Mouse (Mus musculus) MEL (cell line): ENCODE results near the gene Chd2. TPM values are rescaled to one million over a fixed set of nuclear protein-coding genes. Genes with fewer than 3 reads are reported as not detected.

Experiments used
- DNase-seq: peaks from one replicate; pipeline ENCODE4 v3.0.0; 2011; ENCODE audit warnings: low read depth, low spot score
- H3K27ac ChIP-seq: 2 replicates; pipeline ENCODE4 v1.5.1; 2012; ENCODE audit warnings: low read depth, mild to moderate bottlenecking, control low read depth, low read length, moderate library complexity; ENCODE audit not compliant: control insufficient read depth
- H3K27me3 ChIP-seq, 2 experiments: fragments of 150-350 bp in 1 of 2; sonication (generic) in 1 of 2; 2 replicates each; pipeline ENCODE4 v1.6.1; 2012; ENCODE audit warnings: low read length in 2 of 2, mild to moderate bottlenecking in 2 of 2, improper control_type of control experiment in 1 of 2, moderate library complexity in 1 of 2; ENCODE audit not compliant: insufficient read depth in 2 of 2, control insufficient read depth in 1 of 2
- H3K36me3 ChIP-seq, 2 experiments: 2 replicates each; pipeline ENCODE4 v1.6.1; 2012 to 2014; ENCODE audit warnings: low read length in 2 of 2, improper control_type of control experiment in 1 of 2, inconsistent platforms in 1 of 2, mild to moderate bottlenecking in 1 of 2; ENCODE audit not compliant: insufficient read depth in 2 of 2, control insufficient read depth in 1 of 2
- H3K4me1 ChIP-seq, 2 experiments: fragments of 150-350 bp in 1 of 2; sonication (generic) in 1 of 2; 2 replicates each; pipeline ENCODE4 v1.6.1; 2012; ENCODE audit warnings: low read length in 2 of 2, improper control_type of control experiment in 1 of 2, mild to moderate bottlenecking in 1 of 2; ENCODE audit not compliant: insufficient read depth in 2 of 2, control insufficient read depth in 1 of 2
- H3K4me3 ChIP-seq, 2 experiments: fragments of 150-350 bp in 1 of 2; sonication (generic) in 1 of 2; 2 replicates each; pipeline ENCODE4 v1.5.1; 2012; ENCODE audit warnings: low read depth in 2 of 2, low read length in 2 of 2, mild to moderate bottlenecking in 2 of 2, moderate library complexity in 2 of 2, control low read depth in 1 of 2, improper control_type of control experiment in 1 of 2; ENCODE audit not compliant: control insufficient read depth in 1 of 2, insufficient read depth in 1 of 2
- H3K79me2 ChIP-seq: 2 replicates; pipeline ENCODE4 v1.6.1; 2012; ENCODE audit warnings: mild to moderate bottlenecking, low read length, moderate library complexity; ENCODE audit not compliant: control insufficient read depth, poor library complexity, insufficient read depth
- H3K9ac ChIP-seq: 2 replicates; pipeline ENCODE4 v1.6.1; 2012; ENCODE audit warnings: low read depth, mild to moderate bottlenecking, control low read depth, low read length, moderate library complexity; ENCODE audit not compliant: control insufficient read depth, poor library complexity, severe bottlenecking
- H3K9me3 ChIP-seq: fragments of 150-350 bp; sonication (generic); replicated peaks from 2 replicates; pipeline ENCODE4 v1.6.1; 2012; ENCODE audit warnings: mild to moderate bottlenecking, low read length, improper control_type of control experiment, moderate library complexity; ENCODE audit not compliant: insufficient read depth
- CHD1 ChIP-seq: IDR thresholded peaks from 2 replicates; pipeline ENCODE4 v1.6.1; 2012; ENCODE audit warnings: low read depth, mild to moderate bottlenecking, inconsistent platforms, low read length, improper control_type of control experiment
- E2F4 ChIP-seq: IDR thresholded peaks from 2 replicates; pipeline ENCODE4 v1.6.1; 2011; ENCODE audit warnings: low read depth, low read length, improper control_type of control experiment, borderline replicate concordance
- ELF1 ChIP-seq: IDR thresholded peaks from 2 replicates; pipeline ENCODE4 v1.6.1; 2014; ENCODE audit warnings: low read depth, mild to moderate bottlenecking, inconsistent platforms, low read length, improper control_type of control experiment, moderate library complexity
- GATA1 ChIP-seq: IDR thresholded peaks from 2 replicates; pipeline ENCODE4 v1.6.1; 2011; ENCODE audit warnings: low read depth, low read length, improper control_type of control experiment
- MYB ChIP-seq: IDR thresholded peaks from 2 replicates; pipeline ENCODE4 v1.6.1; 2011; ENCODE audit warnings: mild to moderate bottlenecking, low read depth, low read length, improper control_type of control experiment
- MYC ChIP-seq: IDR thresholded peaks from 2 replicates; pipeline ENCODE4 v1.6.1; 2011; ENCODE audit warnings: low read depth, mild to moderate bottlenecking, low read length, improper control_type of control experiment, moderate library complexity
- NELFE ChIP-seq: IDR thresholded peaks from 2 replicates; pipeline ENCODE4 v1.6.1; 2011; ENCODE audit warnings: low read depth, low read length, improper control_type of control experiment
- POLR2A ChIP-seq, 2 experiments: IDR thresholded peaks; 2 replicates each; pipeline ENCODE4 v1.6.1; 2011 to 2012; ENCODE audit warnings: low read length in 2 of 2, mild to moderate bottlenecking in 2 of 2, control low read depth in 1 of 2, improper control_type of control experiment in 1 of 2, low read depth in 1 of 2, moderate library complexity in 1 of 2; ENCODE audit not compliant: control insufficient read depth in 1 of 2, insufficient read depth in 1 of 2, poor library complexity in 1 of 2
- SMC3 ChIP-seq: IDR thresholded peaks from 2 replicates; pipeline ENCODE4 v1.6.1; 2011; ENCODE audit warnings: low read depth, low read length, improper control_type of control experiment
- UBTF ChIP-seq: IDR thresholded peaks from 2 replicates; pipeline ENCODE4 v1.6.1; 2012; ENCODE audit warnings: low read depth, mild to moderate bottlenecking, inconsistent platforms, low read length, improper control_type of control experiment, moderate library complexity, borderline replicate concordance; ENCODE audit not compliant: insufficient read depth
- USF1 ChIP-seq: IDR thresholded peaks from 2 replicates; pipeline ENCODE4 v1.6.1; 2014; ENCODE audit warnings: low read depth, mild to moderate bottlenecking, inconsistent platforms, low read length, improper control_type of control experiment, moderate library complexity
- ZKSCAN1 ChIP-seq: IDR thresholded peaks from 2 replicates; pipeline ENCODE4 v1.6.1; 2012; ENCODE audit warnings: low read depth, mild to moderate bottlenecking, inconsistent platforms, low read length, improper control_type of control experiment, moderate library complexity
- polyA plus RNA-seq, 2 experiments: library from polyadenylated mRNA; stranded (reverse) in 1 of 2; unstranded in 1 of 2; fragments of >175 nt in 1 of 2; fragments of >200 nt in 1 of 2; gene quantifications; 2 replicates each; pipeline versions ENCODE4 v1.2.1 to v1.2.4; 2012; ENCODE audit warnings: low replicate concordance in 2 of 2, low read depth in 1 of 2; ENCODE audit not compliant: insufficient read length in 2 of 2, insufficient read depth in 1 of 2, missing spikeins in 1 of 2
- total RNA-seq: library from RNA; depleted of rRNA; stranded (reverse); fragments of 300-350 nt; gene quantifications from 2 replicates; pipeline ENCODE4 v1.2.3, GENCODE M21; 2012

Gene Chd2
- total and polyA plus RNA-seq, 3 experiments: 9.9 to 275 (median 21.4) TPM

DNA sequence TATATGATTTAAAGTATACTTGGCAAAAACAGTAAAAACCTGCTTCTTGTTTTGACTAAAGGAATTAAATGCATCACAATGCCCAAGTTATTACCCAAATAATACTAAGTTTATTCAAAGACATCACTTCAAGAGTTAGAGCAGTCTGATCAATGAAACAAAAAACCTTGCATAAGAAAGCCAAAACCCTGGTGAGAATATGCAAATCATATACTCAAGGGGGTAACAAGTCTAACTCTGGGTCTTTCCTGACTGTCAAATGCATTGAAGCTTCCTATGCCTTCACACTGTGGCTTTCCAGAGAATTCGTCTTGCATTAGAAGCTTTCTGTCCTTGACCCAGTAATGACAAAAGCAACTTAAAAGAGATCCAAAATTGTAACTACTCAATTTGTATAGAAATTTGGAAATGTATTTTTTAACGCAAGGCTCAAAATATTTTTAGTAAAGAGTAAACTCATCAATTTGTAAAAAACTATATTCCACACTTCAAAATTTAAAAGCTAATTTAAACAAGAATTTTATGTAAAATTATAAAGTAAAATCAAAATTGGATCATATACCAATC, 2.4 kb downstream of the Chd2 start:
- Histone ChIP-seq H3K9me3 (no peaks in the 10 kb centered on the region), H3K27me3 (no peaks in the 10 kb centered on the region), H3K36me3 (peaks cover 15 to 34% of the 10 kb centered on the region in 2 experiments)
- no peak for TF ChIP-seq ZKSCAN1
- TF ChIP-seq USF1: no peak
- no peak for TF ChIP-seq SMC3
- TF ChIP-seq POLR2A (IDR thresholded peaks at IDR 0.05; ENCODE audit: control insufficient read depth in 1 of 2, insufficient read depth in 1 of 2, low read depth in 1 of 2, low read length in 2 of 2, poor library complexity in 1 of 2): no peak
- TF ChIP-seq GATA1: no peak
- TF ChIP-seq, all 39 proteins: peak for 0
- DNase-seq: peak; percentile 53
- Histone ChIP-seq H3K27ac (peak overlapping the region; percentile 69), H3K79me2 (peaks cover 43% of the 10 kb centered on the region), H3K9ac (peak overlapping the region; percentile 100), H3K4me3 (peak overlapping the region; percentile 51 to 89), H3K4me1 (peaks cover 13 to 14% of the 10 kb centered on the region in 2 experiments)

DNA sequence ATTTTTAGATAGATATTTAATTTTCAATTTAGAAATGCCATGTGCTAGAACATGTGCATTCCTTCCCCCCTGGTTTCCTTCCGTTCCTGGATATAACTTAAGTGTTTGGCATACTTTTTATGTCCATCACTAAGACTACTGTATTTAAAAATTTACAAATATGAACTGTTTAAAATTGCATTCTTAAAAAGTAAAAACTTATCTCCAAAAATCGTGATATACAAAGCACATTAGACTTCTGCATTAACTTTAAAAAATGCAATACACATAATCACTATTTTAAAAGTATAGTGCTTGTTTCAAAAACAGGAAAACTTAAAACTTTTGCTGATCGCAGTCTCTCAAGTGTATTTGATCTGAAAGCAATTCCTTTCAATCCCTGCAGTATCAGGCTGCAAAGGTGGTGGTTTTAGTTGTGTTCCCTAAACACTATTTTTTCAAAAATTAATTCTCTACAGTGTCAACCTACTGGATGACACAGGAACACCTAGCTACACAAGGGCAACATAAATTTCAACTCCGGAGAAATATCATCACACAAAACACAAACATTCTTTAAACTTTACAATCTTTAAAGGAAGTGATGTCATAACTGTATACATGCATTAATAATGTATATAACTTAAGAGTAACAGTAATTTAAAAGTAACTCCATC, 3.1 kb downstream of the Chd2 start:
- peak overlapping the region; percentile 69 to 89 for H3K4me3 ChIP-seq
- H3K27me3 ChIP-seq: no peaks in the 10 kb centered on the region
- peaks cover 50% of the 10 kb centered on the region for H3K79me2 ChIP-seq
- DNase-seq: no peak
- peak overlapping the region; percentile 100 for H3K9ac ChIP-seq
- peaks cover 9 to 41% of the 10 kb centered on the region in 2 experiments; a peak in 3 of 4 replicates for H3K36me3 ChIP-seq
- H3K9me3 ChIP-seq: no peaks in the 10 kb centered on the region
- no peak for TF ChIP-seq NELFE
- TF ChIP-seq ZKSCAN1: no peak
- no peak for TF ChIP-seq E2F4
- TF ChIP-seq CHD1: no peak
- TF ChIP-seq ELF1: no peak
- no peak for TF ChIP-seq MYC
- no peak for TF ChIP-seq GATA1
- TF ChIP-seq UBTF: no peak
- no peak for TF ChIP-seq USF1
- TF ChIP-seq MYB: no peak
- peak overlapping the region; percentile 99 for H3K27ac ChIP-seq
- peaks cover 15 to 18% of the 10 kb centered on the region in 2 experiments for H3K4me1 ChIP-seq
